Mouse (Mus musculus) erythroblast, embryonic 14.5 days (primary cell): Measurements from ENCODE around the gene Slc22a5.

Source experiments
- GATA1 ChIP-seq: IDR thresholded peaks from 2 replicates; pipeline ENCODE4 v1.6.1; 2012; ENCODE audit warnings: low read length, inconsistent platforms, mixed read lengths
- TAL1 ChIP-seq: IDR thresholded peaks from 3 replicates; pipeline ENCODE4 v1.6.1; 2012; ENCODE audit warnings: low read length, inconsistent platforms, mixed read lengths

- no peak for TF ChIP-seq GATA1
- no peak for TF ChIP-seq TAL1
Observed at GRCm38 (mm10) chr11:53929741-53930140, 38.3 kb upstream of the Slc22a5 start.
